Mouse (Mus musculus) G1E (cell line): ENCODE measurements around the gene Hmmr.

ENCODE experiments used
- CTCF ChIP-seq: IDR thresholded peaks from 2 replicates; pipeline ENCODE4 v1.5.1; 2012; ENCODE audit warnings: low read depth, low read length, inconsistent platforms, mixed read lengths
- GATA1 ChIP-seq: IDR thresholded peaks from 2 replicates; pipeline ENCODE4 v1.6.1; 2012; ENCODE audit warnings: borderline replicate concordance, low read length, inconsistent platforms, mixed read lengths
- GATA2 ChIP-seq: IDR thresholded peaks from 2 replicates; pipeline ENCODE4 v1.6.1; 2012; ENCODE audit warnings: low read depth, low read length, inconsistent platforms, borderline replicate concordance
- POLR2AphosphoS5 ChIP-seq: IDR thresholded peaks from 2 replicates; pipeline ENCODE4 v1.6.1; 2012; ENCODE audit warnings: low read depth, low read length, inconsistent platforms; ENCODE audit not compliant: insufficient replicate concordance
- TAL1 ChIP-seq: conservative IDR thresholded peaks from 2 replicates; pipeline ENCODE4 v1.6.1; 2012; ENCODE audit warnings: low read depth, low read length, inconsistent platforms, mixed read lengths

DNA sequence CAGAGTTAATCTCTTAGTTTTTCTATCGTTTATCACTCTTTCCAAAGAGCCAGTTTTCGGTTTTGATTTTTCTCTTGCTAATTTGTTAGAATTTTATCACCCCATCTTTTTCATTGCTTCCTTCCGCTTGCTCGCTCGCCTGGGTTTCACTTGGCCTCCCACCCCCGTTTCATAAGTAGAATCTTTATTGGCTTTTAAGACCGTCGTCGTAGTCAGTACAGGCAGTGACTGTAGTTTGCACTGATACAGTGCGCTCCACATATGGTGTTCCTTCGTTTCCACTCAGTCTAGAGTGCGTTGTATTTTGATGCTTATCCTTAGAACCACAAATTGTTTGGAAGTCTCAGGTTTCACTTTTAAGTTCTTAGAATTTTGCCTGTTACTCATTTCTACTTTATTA, 13.1 kb upstream of the Hmmr start:
- no peak for TF ChIP-seq CTCF
- no peak for TF ChIP-seq GATA2
- no peak for TF ChIP-seq GATA1
- TF ChIP-seq TAL1 = no peak
- no peak for TF ChIP-seq POLR2AphosphoS5
